ENCODE assay signal across 12 mouse cellular contexts in genomic region chr17:26501826-26502225, GRCm38 (mm10). TPM values are rescaled to one million over a fixed set of nuclear protein-coding genes. Genes with fewer than 3 reads are reported as not detected.
DNase-seq lines count a peak whose midpoint lies in the region; ATAC-seq and TF ChIP-seq lines count a peak whose summit lies in the region.
"Had no signal": no experiment of that assay in that cellular context is flagged by ENCODE, and none has a peak within 500 bp of the region (broad histone marks: within the 10 kb centered on the region; RNA-seq: fewer than 3 reads in every experiment).

No protein-coding gene starts in this region.

- no peak overlapping the region for H3K4me3 ChIP-seq in gastrocnemius, adult 2 months
- H3K4me3 ChIP-seq in lung, postnatal 0 days (ENCODE audit: low read depth, low read length), result no peak overlapping the region
- H3K4me3 ChIP-seq in forebrain, embryonic 15.5 days, result no peak overlapping the region
- H3K4me3 ChIP-seq: liver, embryonic 13.5 days had no signal

- DNase-seq in gastrocnemius, adult 2 months, result no peak
- DNase-seq in gastrocnemius, postnatal 4 days (ENCODE audit: low spot score in 2 of 2), result no peak
- DNase-seq in lung, postnatal 0 days (ENCODE audit: low spot score), result peak; percentile 49
- DNase-seq in lung, postnatal 10 days, result no peak
- no peak for DNase-seq in left cerebral cortex, adult 18-20 months (ENCODE audit: low spot score in 2 of 2)
- DNase-seq in spleen, adult 18-20 months, result no peak
- DNase-seq: liver, embryonic 13.5 days; retina, postnatal 1 day; thymus, postnatal 25 days had no signal

- intact Hi-C loops in gastrocnemius, adult 2 months (cut with DNase I), result no loop called here

- ATAC-seq in lung, postnatal 0 days, result no peak
- ATAC-seq in forebrain, embryonic 15.5 days (replicated peaks), result no peak
- ATAC-seq in neutrophil, adult 5-6 weeks (ENCODE audit: extremely low read depth, insufficient number of reproducible peaks, low FRiP score, poor library complexity, severe bottlenecking), result peak; percentile 32

- peak overlapping the region; percentile 100 for H3K27ac ChIP-seq in gastrocnemius, adult 2 months
- H3K27ac ChIP-seq in lung, postnatal 0 days (ENCODE audit: low read length), result peak overlapping the region; percentile 100; the same call in 1 of the 2 replicates
- H3K27ac ChIP-seq in forebrain, embryonic 15.5 days (replicated peaks), result peak overlapping the region; percentile 93; the same call in 1 of the 2 replicates
- H3K27ac ChIP-seq: liver, embryonic 13.5 days had no signal

- H3K27me3 ChIP-seq in lung, postnatal 0 days (replicated peaks; ENCODE audit: insufficient read depth, low read length), result no peaks in the 10 kb centered on the region
- no peaks in the 10 kb centered on the region for H3K27me3 ChIP-seq in forebrain, embryonic 15.5 days
- H3K27me3 ChIP-seq: liver, embryonic 13.5 days had no signal

- no peak for TF ChIP-seq EP300 in lung, postnatal 0 days (IDR thresholded peaks at IDR 0.05)

- no peak overlapping the region for H3K4me2 ChIP-seq in lung, postnatal 0 days (replicated peaks; ENCODE audit: low read depth, low read length)
- no peak overlapping the region for H3K4me2 ChIP-seq in forebrain, embryonic 15.5 days (replicated peaks)
- H3K4me2 ChIP-seq: heart, embryonic 11.5 days; liver, embryonic 13.5 days had no signal

- TF ChIP-seq CTCF in gastrocnemius, adult 2 months (IDR thresholded peaks at IDR 0.05), result no peak
- TF ChIP-seq CTCF in lung, postnatal 0 days (IDR thresholded peaks at IDR 0.05), result no peak

- peaks cover 11% of the 10 kb centered on the region for H3K36me3 ChIP-seq in lung, postnatal 0 days (ENCODE audit: insufficient read depth, low read length)
- H3K36me3 ChIP-seq in forebrain, embryonic 15.5 days, result no peaks in the 10 kb centered on the region

- H3K4me1 ChIP-seq in lung, postnatal 0 days (ENCODE audit: insufficient read depth, low read depth, low read length), result peaks cover 16% of the 10 kb centered on the region; the same call in 1 of the 2 replicates
- H3K4me1 ChIP-seq in forebrain, embryonic 15.5 days, result peaks cover 48% of the 10 kb centered on the region

- H3K9ac ChIP-seq in lung, postnatal 0 days (replicated peaks; ENCODE audit: low read depth), result no peak overlapping the region
- no peak overlapping the region for H3K9ac ChIP-seq in forebrain, embryonic 15.5 days (replicated peaks)
- H3K9ac ChIP-seq: liver, embryonic 13.5 days had no signal

- WGBS in lung, postnatal 0 days, result 77% methylated on average over 5 of the region's 5 CpGs
- 74% methylated on average over 5 of the region's 5 CpGs for WGBS in forebrain, embryonic 15.5 days

- no peaks in the 10 kb centered on the region for H3K9me3 ChIP-seq in lung, postnatal 0 days (ENCODE audit: low read length)
- no peaks in the 10 kb centered on the region for H3K9me3 ChIP-seq in forebrain, embryonic 15.5 days
- H3K9me3 ChIP-seq: liver, embryonic 13.5 days had no signal

RNA-seq across cellular contexts. Expression of gene Ergic1, which starts 59.5 kb away (rescaled TPM):
- 10 to 100 TPM; 40.3 to 60.3 TPM for total RNA-seq in gastrocnemius, adult 2 months (2021)
- total RNA-seq in gastrocnemius, postnatal 4 days (2021), result 100 to 1,000 TPM; 150 to 167 TPM
- 47.9 and 50.6 TPM in 2 replicates for polyA plus RNA-seq in lung, postnatal 0 days (2015; fragmentation: Nextera tagmentation; extraction: Ambion mirVana)
- 90.4 and 98.7 TPM in 2 replicates for polyA plus RNA-seq in forebrain, embryonic 15.5 days (2015; fragmentation: Nextera tagmentation; extraction: Ambion mirVana)
- 22.7 and 26.3 TPM in 2 replicates for total RNA-seq in neutrophil, adult 5-6 weeks (2017)
- total RNA-seq in left cerebral cortex, adult 18-20 months (2021), result 100 to 1,000 TPM; 150 to 155 TPM
